Mouse (Mus musculus) large intestine, adult 2 months (tissue): ENCODE measurements around the gene Pex26. TPM values are rescaled to one million over a fixed set of nuclear protein-coding genes. Genes with fewer than 3 reads are reported as not detected.
A peak's percentile ranks its signal among the peaks of the same experiment; 100 is the strongest.

Experiments used
- DNase-seq: peaks from one replicate; pipeline ENCODE4 v3.0.0-alpha.2; 2012; ENCODE audit warnings: low read depth, low spot score
- WGBS: fragments of 180-500 bp; shearing (Covaris S2); methylation state at CpG from one replicate; pipeline ENCODE4 v1.1.7; 2018; 5-methylcytosine and 5-hydroxymethylcytosine counted together
- polyA plus RNA-seq: library from polyadenylated mRNA; depleted of rRNA; stranded (reverse); fragments of >200 nt; gene quantifications from 2 replicates; pipeline ENCODE4 v1.2.3, GENCODE M21; 2012

The Pex26 gene
- polyA plus RNA-seq, 1 experiment, result 16.1 TPM

DNA sequence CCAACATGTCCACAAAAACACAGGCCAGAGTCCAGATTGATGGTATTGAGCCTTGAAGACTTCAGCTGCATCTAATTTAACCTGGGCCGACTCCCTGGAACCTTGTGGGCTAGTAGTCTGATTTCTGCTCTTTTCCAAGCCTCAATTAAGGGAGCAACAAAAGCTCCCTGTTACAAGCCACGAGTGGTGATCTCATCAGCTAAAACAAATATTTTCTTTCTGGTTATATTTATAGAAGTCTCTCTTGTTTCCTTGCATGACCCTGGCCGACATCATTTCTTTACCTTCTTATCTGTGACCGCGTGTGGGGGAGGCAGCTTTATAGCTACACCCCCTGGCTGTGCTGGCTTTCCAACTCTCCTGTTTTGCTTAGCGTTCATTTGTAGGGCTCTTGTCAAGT, 23.3 kb upstream of the Pex26 start:
- no peak for DNase-seq
- WGBS, result 10% methylated on average over 6 of the region's 6 CpGs

DNA sequence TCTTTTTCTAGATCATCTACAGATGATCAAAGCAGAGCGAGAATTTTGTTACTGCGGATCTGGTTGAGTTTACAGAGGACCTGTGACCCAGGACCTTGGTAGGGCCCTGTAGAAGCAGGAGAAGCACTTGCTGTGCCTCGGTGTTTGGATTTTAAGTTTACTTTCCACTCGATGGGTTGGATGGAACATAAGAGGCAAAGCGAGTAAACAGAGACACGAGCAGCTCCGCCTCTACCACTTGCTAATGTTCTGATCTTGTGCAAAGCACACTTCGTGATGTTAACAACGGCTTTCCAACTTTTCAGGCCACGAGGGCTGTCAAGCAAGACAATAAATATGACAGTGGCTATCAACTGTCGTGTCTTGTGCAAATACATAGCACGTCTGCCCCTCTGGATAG, 20.9 kb upstream of the Pex26 start:
- DNase-seq, result no peak
- WGBS, result 68% methylated on average over 12 of the region's 12 CpGs

DNA sequence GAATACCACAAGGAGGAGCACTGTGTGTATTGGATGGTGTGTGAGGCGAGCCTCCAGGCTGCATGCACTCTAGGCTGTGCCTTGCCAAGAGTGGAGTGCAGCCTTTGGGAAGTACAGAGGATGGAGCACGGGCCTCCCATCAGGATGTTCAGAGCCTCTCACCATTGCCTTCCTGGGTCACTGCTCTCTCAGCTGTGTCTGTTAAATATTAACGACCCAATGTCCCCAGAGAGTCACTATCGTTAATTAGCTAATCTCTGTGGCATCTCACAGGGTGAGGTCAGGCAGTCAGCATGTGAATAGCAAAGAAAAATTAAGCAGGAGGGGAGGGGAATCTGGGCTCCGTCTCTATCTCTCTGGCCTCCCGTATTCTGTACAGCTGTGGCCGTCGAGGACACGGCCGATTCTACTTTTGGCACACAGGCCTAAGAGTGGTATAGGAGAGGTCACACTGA, 17.3 kb upstream of the Pex26 start:
- DNase-seq, result no peak
- 20% methylated on average over 10 of the region's 10 CpGs for WGBS

DNA sequence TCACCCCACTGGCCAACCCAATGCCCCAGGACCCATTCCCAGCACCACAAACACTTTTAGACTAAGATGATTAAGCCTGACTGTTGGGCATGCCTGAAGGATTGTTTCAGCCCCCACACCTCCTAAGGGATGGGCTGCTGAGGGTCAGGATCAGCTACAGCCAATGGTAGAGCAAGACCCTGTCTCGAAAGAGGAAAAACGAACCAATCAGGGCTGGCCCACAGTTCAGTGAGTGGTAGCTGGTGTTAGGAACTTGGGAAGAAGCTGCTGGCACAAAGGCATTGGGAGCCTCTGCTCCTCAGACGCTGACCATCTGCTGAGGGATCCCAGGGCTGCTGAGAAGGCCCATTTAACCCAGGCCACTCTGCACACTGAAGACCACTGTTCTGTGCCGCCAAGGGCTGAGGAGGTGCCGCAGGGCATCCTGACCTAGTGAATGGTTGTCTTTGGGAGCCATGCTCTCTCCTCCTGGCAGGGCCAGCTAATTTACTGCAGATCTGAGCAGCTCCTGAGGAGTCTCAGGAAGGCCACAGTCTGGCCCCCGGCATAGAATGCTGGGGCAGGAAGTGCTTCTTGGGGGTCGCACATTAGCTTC, 16.0 kb upstream of the Pex26 start:
- no peak for DNase-seq
- WGBS, result 89% methylated on average over 7 of the region's 7 CpGs

DNA sequence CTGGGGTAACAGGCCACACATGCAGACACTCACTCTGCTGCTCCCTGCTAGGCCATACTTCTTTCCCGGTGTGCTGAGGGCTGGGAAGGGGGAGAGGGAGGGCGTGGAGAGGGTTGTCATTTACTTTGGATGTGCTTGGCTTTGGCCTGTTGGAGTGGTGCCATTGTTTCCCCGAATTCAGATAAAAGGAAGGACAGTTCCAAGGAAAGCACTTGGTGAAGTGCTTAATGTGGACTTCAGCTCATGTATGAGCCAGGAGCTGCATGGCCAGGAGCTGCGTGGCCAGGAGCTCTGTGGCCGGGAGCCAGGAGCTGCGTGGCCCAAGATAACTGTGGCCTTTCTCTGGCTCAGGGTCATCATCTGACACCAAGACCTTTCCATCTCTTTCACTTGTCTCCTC, 12.4 kb upstream of the Pex26 start:
- no peak for DNase-seq
- 39% methylated on average over 6 of the region's 6 CpGs for WGBS

DNA sequence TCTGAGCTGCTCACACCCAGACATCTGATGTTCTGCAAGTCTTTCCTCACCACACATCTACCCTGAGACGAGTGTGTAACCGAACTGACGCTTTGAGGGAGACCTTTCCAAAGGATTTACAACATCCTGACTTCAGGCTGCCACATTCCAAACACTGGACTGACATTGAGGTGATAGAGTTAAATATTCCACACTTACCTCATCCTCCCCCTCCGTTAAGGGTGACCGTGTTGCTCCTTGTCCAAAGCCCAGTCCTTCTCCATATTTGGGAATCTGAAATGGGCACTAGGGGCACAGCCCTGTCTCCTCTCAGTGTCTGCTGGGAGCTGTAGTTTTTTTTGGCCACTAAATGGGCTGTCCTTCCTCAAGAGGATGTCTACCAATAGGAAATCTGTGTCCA, 10.0 kb upstream of the Pex26 start:
- no peak for DNase-seq
- WGBS, result 52% methylated on average over 5 of the region's 5 CpGs

DNA sequence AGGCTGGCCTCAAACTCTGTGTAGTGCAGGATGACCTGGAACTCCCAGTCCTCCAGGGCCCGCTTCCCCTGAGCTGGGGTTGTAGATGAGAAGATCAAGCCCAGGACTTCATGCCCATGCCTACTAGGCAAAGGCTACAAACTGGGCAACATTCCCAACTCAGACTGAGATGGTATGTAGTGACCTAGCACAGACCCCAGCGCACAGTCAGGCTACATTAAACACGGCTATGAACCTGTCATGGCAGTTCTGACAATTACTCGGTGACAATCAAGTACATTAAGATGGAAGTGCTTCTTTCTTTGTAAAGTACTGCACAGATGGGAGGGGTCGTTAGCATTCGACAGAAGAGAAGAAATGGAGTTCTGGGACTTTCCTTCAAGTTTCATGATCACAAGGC, 8.7 kb upstream of the Pex26 start:
- WGBS, result 95% methylated on average over 6 of the region's 6 CpGs

DNA sequence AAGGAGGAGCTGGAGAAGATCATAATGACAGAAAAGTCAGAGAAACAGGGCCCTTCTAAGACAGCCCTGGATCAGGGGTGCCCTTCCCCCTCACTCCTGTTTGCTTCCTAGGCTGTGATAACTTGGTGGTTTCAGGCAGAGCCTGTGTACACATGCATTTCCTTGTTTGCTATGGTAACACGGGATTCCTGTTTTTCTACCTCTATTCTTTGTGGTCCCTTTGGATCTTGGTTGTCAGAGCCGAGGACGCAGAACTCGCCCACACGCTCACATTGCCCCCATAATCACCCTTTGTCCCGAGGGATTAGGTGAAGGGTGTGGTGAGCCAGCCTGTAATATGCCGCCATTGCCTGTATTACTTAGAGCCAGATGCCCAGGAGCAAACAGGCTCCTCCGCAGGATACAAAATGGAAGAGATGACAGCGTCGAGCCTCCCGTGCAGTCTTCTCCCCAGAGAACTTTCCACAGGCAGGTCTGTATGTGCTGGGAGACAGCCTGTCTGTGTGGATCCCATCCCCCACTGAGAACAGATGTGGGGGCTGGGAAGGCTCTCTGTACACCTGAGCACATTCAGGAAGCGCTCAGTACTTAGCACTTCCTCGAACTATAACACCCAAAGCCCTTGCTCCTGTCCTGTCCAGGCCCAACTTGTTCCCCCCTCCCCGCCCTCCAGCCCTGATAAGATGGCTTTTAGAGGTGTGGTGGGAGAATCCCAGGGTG, 7.3 kb upstream of the Pex26 start:
- no peak for DNase-seq
- WGBS, result 27% methylated on average over 14 of the region's 14 CpGs

More for the DNA sequence above, 8.7 kb upstream of the Pex26 start:
- no peak for DNase-seq

DNA sequence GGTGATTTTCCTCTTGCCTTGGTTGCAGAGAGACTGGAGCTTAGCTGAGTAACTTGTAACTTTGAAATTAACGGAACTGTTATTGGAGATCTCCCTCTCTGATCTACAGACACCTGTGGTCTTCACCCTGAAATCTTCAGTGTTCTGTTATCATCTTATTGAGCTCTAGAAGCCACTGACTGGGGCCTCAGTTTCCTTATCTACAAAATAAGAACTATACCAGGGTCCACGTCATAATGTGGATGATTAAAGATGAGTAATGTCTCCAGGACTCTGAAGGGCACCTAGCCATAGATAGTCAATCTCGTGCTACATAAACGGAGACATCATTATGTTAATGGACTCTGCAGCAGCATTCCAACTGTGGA, 6.8 kb upstream of the Pex26 start:
- WGBS, result 31% methylated on average over 4 of the region's 4 CpGs
- no peak for DNase-seq

DNA sequence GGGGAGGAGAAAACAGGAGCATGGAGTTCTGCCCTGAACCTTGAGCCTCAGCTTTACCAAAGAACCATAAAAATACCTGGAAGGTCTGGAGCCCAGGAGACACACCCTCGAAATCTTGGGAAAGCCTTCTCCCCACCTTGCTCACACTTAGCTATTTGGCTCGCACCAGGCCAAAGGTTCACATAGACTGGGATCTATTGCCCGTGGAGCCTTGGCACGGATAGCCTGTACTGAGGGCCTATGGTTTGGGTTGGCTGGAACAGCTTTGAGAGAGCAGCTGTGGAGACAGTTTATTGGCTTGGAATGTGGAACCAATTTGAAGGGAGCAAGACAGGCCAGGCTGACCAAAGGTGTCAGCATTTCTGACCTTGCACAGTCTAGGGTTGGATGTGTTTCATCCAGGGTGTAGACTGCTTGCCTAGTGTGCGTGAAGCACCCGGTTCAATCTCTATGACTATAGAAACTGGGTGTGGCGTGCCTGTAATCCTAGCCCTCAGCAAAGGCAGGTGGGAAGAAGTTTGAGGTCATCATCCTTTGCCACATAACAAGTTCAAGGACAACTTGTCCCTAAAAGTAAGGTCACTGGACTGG, 6.3 kb upstream of the Pex26 start:
- DNase-seq, result peak; percentile 85
- WGBS, result 31% methylated on average over 7 of the region's 7 CpGs

DNA sequence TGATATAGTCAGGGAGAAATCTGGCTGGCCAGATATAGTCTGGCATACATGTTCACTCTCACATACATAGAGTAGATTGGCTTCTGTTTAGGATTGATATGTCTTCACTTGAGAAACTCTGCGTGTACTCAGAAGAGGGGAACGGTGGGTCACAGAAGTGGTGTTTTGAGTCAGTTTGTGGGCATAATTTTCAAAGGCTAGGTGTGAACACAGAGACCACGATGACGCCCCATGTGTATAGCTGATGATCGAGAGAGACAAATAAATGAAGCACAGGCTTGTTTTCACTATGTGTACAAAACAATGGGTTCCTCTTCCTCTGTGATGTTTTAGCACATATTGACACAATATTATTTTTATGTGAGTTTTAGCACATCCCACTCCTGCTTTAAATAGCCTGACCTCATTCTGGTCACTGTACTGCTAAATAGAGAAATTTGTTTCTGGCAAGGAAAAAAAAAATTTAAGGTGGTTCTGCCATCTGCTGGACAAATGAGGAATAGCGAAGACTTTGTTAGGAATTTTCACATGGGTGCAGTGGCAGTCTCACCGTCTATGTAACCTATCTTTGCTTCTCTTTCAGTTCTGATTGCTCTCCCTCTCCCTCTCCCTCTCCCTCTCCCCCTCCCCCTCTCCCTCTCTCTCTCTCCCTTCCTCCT, 4.6 kb upstream of the Pex26 start:
- 55% methylated on average over 7 of the region's 7 CpGs for WGBS
- DNase-seq, result no peak

DNA sequence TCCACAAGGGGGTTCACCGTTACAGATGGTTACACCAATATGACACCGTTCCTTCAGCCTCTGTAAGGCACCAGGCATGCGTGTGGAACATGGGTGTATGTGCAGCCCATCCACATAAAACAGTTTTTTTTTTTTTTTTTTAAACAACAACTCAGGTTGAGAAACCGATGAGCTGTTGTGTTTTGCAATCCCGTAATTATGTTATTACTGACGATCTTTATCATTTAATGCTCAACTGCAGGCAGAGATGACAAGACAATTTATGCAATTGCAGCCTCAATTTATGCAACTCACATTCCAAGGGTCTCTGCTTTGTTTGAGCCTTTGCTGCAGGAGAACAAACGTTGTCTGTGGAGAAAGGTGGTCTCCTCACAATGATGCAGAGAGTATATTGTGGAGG, 3.6 kb upstream of the Pex26 start:
- no peak for DNase-seq
- 63% methylated on average over 7 of the region's 7 CpGs for WGBS

DNA sequence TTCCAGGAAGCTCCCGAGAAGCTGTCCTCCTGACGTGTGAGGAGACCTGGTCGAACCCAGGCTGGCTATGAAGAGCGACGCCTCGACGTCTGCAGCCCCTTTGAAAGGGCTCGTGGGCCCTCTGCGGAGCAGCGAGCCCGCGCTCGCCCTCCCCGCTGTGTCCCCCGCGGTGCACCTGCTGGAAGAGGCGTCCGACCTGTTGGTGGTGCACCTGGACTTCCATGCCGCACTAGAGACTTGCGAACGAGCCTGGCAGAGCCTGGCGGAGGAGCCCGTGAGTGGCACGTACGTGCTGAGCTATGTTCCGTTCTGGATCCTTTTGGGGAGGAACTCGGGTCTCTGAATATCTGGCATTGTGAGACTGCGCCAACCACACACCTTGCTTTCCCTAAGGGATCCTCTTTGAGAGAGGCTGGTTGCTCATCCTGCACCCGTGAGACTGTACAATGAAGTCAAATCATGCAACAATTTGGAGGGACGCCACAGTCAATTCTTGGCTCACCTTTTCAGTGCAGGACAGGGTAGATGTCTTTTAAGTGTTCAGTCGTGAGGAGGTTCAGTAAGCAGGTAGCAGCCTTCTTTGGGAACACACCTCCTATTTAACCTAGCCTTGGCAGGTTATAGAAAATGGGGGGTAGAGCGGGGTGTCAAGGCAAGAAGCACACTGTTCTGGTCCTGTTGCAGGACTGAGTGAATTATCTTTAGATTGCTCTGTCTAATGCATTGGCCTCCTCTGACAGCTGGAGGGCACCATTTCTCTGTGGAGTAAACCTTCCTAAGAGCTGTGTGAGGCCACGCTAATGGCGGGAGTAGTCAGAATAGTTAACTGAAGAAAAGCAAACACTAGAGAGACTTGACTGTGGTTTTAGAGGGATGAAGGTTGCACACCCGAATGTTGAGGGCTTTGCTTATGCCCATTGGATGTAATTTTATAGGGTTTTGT, 1.0 kb downstream of the Pex26 start:
- DNase-seq, result peak; percentile 53
- WGBS, result 2% methylated on average over 35 of the region's 35 CpGs

DNA sequence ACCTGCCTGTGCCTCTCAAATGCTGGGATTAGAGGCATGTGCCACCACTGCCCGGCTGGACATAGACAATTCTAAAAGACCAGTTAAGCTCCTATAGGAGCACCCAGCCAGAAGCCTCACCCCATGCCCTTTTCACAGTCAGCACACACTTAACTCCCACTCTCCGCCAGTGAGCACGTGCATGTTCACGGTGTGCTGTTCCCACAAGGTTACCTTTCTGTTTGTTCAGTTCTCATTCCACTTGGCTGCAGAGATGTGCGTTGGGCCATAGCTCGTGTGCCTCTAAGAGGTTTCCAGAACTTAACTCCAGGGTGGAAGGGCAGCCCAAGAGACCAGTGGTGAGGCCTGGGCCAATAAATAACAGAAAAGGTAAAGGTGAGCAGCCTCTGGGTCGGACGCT, 1.8 kb downstream of the Pex26 start:
- no peak for DNase-seq
- 44% methylated on average over 8 of the region's 8 CpGs for WGBS

DNA sequence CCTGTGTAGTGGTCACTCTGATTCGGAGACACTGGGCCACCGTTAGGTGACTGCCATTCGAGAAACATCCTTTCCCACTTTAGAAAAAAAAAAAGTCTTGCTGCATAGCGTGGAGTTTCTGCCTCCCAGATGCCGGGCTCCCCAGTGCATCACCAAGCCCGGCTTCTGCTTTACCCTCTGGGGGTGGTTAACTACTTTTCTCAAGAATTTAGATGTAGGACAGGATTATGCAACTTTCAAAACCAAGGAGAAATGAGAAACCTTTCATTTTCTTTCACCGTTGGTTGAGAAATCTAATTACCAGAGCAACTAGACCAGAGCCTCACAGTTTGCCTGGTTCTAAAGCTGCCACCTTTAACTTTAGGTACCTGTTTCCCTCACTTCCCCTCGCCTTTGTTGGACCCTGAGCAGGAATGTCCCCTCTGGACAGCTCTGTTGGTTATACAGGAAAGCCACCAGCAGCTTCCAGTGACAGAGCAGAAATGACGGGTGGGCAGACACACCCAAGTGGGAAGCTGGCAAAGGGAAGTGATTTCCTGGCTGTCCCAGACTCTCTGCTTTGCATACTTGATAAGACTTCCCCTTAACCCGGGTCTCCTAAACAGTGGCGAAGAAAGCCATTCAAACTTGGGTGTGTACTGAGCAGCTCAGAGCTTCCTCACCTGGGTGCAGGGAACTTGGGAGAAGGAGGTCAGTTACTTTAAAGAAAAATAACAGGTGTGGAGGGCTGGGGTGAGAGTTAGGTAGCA, 8.0 kb downstream of the Pex26 start:
- 67% methylated on average over 11 of the region's 11 CpGs for WGBS
- no peak for DNase-seq

DNA sequence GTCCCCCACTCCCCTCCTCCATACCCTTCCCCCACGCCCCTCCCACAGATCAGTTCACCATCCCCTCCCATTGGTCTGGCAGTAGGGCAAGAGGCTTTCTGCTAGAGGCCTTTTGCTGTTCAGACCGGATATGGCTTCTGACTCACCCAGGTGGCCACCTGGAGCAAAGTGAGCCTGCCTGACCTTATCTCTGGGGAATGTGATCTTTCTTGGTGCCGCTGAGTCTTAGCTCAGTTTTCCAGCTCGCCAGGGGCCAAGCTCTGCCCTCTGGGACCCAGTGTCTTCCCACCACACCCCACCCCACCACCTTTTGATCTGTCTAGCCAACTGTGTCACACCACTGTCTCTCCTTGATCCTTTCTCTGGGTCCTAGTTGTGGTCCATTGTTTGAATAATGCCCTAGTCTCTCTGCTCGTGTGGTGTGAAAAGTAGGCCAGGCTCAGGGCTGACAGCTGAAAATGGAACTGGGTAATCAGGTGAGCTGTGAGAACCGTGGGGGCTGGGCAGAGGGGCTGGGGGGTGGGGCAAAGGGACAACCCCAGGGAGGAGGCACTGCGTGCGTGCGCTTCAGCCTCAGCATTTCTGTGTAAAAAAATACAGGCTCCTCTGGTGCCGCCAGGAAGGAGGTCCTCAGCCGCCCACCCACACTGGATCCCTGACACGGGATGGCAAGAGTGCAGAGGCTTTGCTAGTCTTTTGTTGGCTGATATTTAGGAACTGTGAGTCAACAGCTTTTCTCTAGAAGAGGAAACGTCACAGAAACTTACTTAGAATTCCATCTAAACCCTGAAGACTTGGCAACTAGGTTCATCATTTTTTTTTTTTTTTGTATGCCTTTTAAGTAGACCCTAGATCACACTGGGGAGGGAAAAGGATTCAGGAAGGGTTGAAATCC, 10.8 kb downstream of the Pex26 start:
- no peak for DNase-seq
- WGBS, result 79% methylated on average over 13 of the region's 13 CpGs

DNA sequence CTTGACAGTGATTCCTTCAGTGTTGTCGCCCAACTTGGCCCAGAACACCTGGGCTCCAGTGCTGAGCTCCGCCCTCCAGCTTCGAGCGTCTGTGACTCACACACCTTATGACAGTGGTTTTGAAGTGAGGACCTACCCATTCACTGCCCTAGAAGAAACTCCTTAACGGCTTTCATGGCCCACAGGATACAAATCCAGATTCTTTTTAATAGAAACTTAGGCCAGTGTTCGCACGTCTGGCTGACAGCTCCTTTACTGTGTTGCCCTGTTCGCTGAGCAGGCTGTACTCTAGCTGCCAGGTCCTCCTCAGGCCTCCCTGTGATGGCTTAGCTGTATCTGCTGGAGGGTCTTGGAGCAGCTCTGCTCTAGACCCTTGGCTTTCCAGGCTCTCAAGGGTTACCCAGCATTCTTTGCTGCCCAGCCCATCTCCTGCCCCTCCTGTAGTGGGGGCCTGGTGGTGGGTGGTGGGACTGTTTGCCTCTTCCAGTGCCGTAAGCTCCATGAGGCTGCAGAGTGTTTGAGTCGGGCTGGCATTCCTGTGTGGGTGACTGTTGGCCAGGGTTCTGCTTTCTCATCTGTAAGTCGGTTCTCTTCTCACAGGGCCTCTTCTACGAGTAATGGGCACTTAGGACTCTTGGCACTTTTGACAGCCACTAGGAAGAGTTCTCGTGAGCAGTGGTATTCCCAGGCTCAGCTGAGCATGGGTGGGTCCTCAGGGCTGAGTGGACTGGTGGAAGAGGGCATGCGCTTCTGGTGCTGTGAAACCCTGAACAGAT, 11.7 kb downstream of the Pex26 start:
- no peak for DNase-seq
- 71% methylated on average over 14 of the region's 14 CpGs for WGBS
